Mouse (Mus musculus) forebrain, embryonic 16.5 days (tissue): ENCODE measurements at regions not wholly inside any gene's neighbourhood (a gene's known extent, or its start where the extent isn't known, plus 50 kb on each side); places are given as distances from the start of the nearest gene placed in this dataset.

Source experiments
- ATAC-seq: fragments of 200-750 bp; cut with Nextera tagmentation; 2 replicates; pipeline ENCODE4 v1.8.0; 2017; ENCODE audit warnings: mild to moderate bottlenecking, moderate library complexity
- H3K27ac ChIP-seq: fragments of 300-500 bp; sonication (generic); 2 replicates; pipeline ENCODE4 v1.5.1; 2014; ENCODE audit warnings: low read length, control low read depth
- H3K27me3 ChIP-seq: fragments of 300-500 bp; sonication (generic); replicated peaks from 2 replicates; pipeline ENCODE4 v1.6.1; 2014; ENCODE audit warnings: low read length; ENCODE audit not compliant: control insufficient read depth, insufficient read depth
- H3K36me3 ChIP-seq: fragments of 300-500 bp; sonication (generic); 2 replicates; pipeline ENCODE4 v1.6.1; 2014; ENCODE audit not compliant: control insufficient read depth, insufficient read depth
- H3K4me1 ChIP-seq: fragments of 300-500 bp; sonication (generic); replicated peaks from 2 replicates; pipeline ENCODE4 v1.6.1; 2014; ENCODE audit warnings: low read length; ENCODE audit not compliant: control insufficient read depth, insufficient read depth
- H3K4me2 ChIP-seq: fragments of 300-500 bp; sonication (generic); 2 replicates; pipeline ENCODE4 v1.6.1; 2014; ENCODE audit warnings: mild to moderate bottlenecking, low read length, control low read depth
- H3K4me3 ChIP-seq: fragments of 300-500 bp; sonication (generic); replicated peaks from 2 replicates; pipeline ENCODE4 v1.5.1; 2014; ENCODE audit warnings: mild to moderate bottlenecking, low read length, control low read depth
- H3K9ac ChIP-seq: fragments of 300-500 bp; sonication (generic); replicated peaks from 2 replicates; pipeline ENCODE4 v1.6.1; 2014; ENCODE audit warnings: low read depth, low read length, control low read depth
- H3K9me3 ChIP-seq: fragments of 300-500 bp; sonication (generic); 2 replicates; pipeline ENCODE4 v1.6.1; 2016; ENCODE audit warnings: low read length; ENCODE audit not compliant: control insufficient read depth
- WGBS: fragments of 180-500 bp; shearing (Covaris S2); extraction: QIAGEN DNeasy Blood & Tissue Kit; methylation state at CpG from one replicate; pipeline ENCODE4 v1.1.7; 2014; 5-methylcytosine and 5-hydroxymethylcytosine counted together

GRCm38 (mm10) chr12:16118710-16119109 is 302.0 kb upstream of the Trib2 start:
- Histone ChIP-seq H3K9ac (no peak overlapping the region), H3K27me3 (no peaks in the 10 kb centered on the region), H3K4me3 (no peak overlapping the region), H3K9me3 (no peaks in the 10 kb centered on the region), H3K4me2 (no peak overlapping the region), H3K4me1 (no peaks in the 10 kb centered on the region), H3K36me3 (no peaks in the 10 kb centered on the region), H3K27ac (no peak overlapping the region)
- ATAC-seq, result no peak

DNA sequence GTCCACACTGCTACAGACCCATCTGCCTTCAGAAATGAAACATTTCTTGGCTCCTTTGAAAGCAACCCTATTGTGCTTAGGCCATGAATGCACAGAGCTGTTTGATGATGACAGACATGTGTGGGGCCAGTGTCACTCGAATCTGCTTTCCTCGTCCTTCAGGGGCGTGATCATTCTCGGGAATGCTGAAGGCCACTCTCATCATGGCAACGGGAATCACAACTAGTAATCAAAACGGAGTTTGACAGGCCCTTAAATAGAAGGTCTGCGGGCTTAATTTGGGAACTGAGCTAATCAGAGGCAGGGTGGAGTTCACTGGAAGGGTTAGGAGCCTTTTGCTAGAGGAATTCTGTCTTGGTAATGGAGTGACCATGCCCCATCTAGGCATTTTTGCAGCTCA is 290.2 kb upstream of the Trib2 start:
- H3K4me2 ChIP-seq, result no peak overlapping the region
- no peaks in the 10 kb centered on the region for H3K36me3 ChIP-seq
- no peak overlapping the region for H3K27ac ChIP-seq
- H3K9me3 ChIP-seq, result no peaks in the 10 kb centered on the region
- no peak for ATAC-seq
- no peak overlapping the region for H3K9ac ChIP-seq
- no peaks in the 10 kb centered on the region for H3K27me3 ChIP-seq
- WGBS, result 65% methylated on average over 7 of the region's 7 CpGs
- H3K4me3 ChIP-seq, result no peak overlapping the region
- H3K4me1 ChIP-seq, result no peaks in the 10 kb centered on the region

GRCm38 (mm10) chr12:16098840-16099239 is 282.1 kb upstream of the Trib2 start:
- H3K4me3 ChIP-seq, result no peak overlapping the region
- H3K4me1 ChIP-seq, result no peaks in the 10 kb centered on the region
- H3K27me3 ChIP-seq, result no peaks in the 10 kb centered on the region
- no peak overlapping the region for H3K9ac ChIP-seq
- no peak overlapping the region for H3K4me2 ChIP-seq
- no peaks in the 10 kb centered on the region for H3K9me3 ChIP-seq
- WGBS, result 80% methylated on average over 7 of the region's 7 CpGs
- no peak overlapping the region for H3K27ac ChIP-seq
- H3K36me3 ChIP-seq, result no peaks in the 10 kb centered on the region
- no peak for ATAC-seq

GRCm38 (mm10) chr12:16092643-16093042 is 275.9 kb upstream of the Trib2 start:
- 92% methylated on average over 3 of the region's 3 CpGs for WGBS
- no peaks in the 10 kb centered on the region for H3K27me3 ChIP-seq
- no peaks in the 10 kb centered on the region for H3K9me3 ChIP-seq
- H3K4me2 ChIP-seq, result no peak overlapping the region
- no peak overlapping the region for H3K9ac ChIP-seq
- H3K27ac ChIP-seq, result no peak overlapping the region
- peaks cover 5% of the 10 kb centered on the region; the same call in 1 of the 2 replicates for H3K4me1 ChIP-seq
- H3K4me3 ChIP-seq, result no peak overlapping the region
- H3K36me3 ChIP-seq, result no peaks in the 10 kb centered on the region
- no peak for ATAC-seq

DNA sequence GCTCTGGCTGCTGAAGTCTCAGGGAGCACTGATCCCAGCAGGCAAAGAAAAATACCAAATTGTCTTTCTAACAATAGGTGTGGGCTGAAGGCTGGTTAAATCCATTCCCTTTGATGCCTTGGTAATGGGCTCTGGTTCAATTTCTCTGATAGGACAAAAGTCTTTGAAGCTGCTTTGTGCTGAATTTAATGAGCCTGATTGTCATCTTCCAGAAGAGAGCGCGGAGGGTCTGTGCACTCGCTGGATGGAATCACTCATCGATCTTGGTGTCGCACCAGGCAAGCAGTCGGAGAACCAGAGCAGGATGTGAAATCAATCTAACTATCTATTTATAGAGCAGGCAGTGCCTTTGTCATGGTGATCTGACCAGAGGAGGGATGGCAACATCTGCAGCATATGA is 274.6 kb upstream of the Trib2 start:
- peak; percentile 31; the same call in 1 of the 2 replicates for ATAC-seq
- Histone ChIP-seq H3K36me3 (no peaks in the 10 kb centered on the region), H3K27ac (no peak overlapping the region), H3K9ac (no peak overlapping the region), H3K9me3 (no peaks in the 10 kb centered on the region), H3K4me1 (peaks cover 5% of the 10 kb centered on the region; the same call in 1 of the 2 replicates), H3K4me3 (no peak overlapping the region), H3K27me3 (no peaks in the 10 kb centered on the region), H3K4me2 (no peak overlapping the region)
- WGBS, result 3% methylated on average over 6 of the region's 6 CpGs

GRCm38 (mm10) chr12:16083176-16083575 is 266.5 kb upstream of the Trib2 start:
- ATAC-seq, result no peak
- no peak overlapping the region for H3K9ac ChIP-seq
- no peak overlapping the region for H3K4me3 ChIP-seq
- no peaks in the 10 kb centered on the region for H3K9me3 ChIP-seq
- no peaks in the 10 kb centered on the region for H3K36me3 ChIP-seq
- 7% methylated on average over 1 of the region's 1 CpGs for WGBS
- no peak overlapping the region for H3K27ac ChIP-seq
- H3K4me1 ChIP-seq, result no peaks in the 10 kb centered on the region
- no peaks in the 10 kb centered on the region for H3K27me3 ChIP-seq
- no peak overlapping the region for H3K4me2 ChIP-seq

GRCm38 (mm10) chr12:16077215-16077614 is 260.5 kb upstream of the Trib2 start:
- no peak overlapping the region for H3K4me2 ChIP-seq
- H3K36me3 ChIP-seq, result no peaks in the 10 kb centered on the region
- no peak for ATAC-seq
- H3K9me3 ChIP-seq, result no peaks in the 10 kb centered on the region
- no peak overlapping the region for H3K9ac ChIP-seq
- no peaks in the 10 kb centered on the region for H3K27me3 ChIP-seq
- H3K4me3 ChIP-seq, result no peak overlapping the region
- WGBS, result 82% methylated on average over 1 of the region's 1 CpGs
- no peak overlapping the region for H3K27ac ChIP-seq
- H3K4me1 ChIP-seq, result no peaks in the 10 kb centered on the region

GRCm38 (mm10) chr12:16075962-16076361 is 259.2 kb upstream of the Trib2 start:
- no peaks in the 10 kb centered on the region for H3K9me3 ChIP-seq
- no peak for ATAC-seq
- no peak overlapping the region for H3K4me2 ChIP-seq
- H3K4me3 ChIP-seq, result no peak overlapping the region
- no peaks in the 10 kb centered on the region for H3K27me3 ChIP-seq
- WGBS, result 77% methylated on average over 2 of the region's 2 CpGs
- no peaks in the 10 kb centered on the region for H3K4me1 ChIP-seq
- H3K27ac ChIP-seq, result no peak overlapping the region
- H3K9ac ChIP-seq, result no peak overlapping the region
- no peaks in the 10 kb centered on the region for H3K36me3 ChIP-seq

DNA sequence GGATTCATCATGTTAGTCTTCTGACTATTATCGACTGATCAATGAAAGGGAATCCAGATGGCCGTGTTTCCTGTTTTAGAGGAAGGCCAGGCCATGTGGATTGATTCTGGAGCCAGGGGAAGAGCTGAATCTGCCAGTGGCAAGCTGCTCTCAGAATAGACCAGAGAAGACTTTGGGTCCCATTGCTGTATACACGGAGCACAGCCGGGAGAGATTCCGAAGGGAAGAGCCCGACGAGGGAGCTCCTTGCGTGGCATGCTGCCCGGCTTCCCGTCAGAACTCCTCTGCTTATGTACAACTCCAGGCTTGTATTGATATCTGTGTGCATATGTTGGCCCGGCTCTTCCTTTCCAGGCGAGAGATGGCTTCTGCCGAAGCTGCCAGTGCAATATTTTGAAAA is 252.2 kb upstream of the Trib2 start:
- peak; percentile 90 for ATAC-seq
- Histone ChIP-seq H3K36me3 (no peaks in the 10 kb centered on the region), H3K9ac (no peak overlapping the region), H3K27me3 (no peaks in the 10 kb centered on the region), H3K4me2 (no peak overlapping the region), H3K4me1 (no peaks in the 10 kb centered on the region), H3K4me3 (no peak overlapping the region), H3K27ac (no peak overlapping the region), H3K9me3 (no peaks in the 10 kb centered on the region)
- 79% methylated on average over 13 of the region's 13 CpGs for WGBS

DNA sequence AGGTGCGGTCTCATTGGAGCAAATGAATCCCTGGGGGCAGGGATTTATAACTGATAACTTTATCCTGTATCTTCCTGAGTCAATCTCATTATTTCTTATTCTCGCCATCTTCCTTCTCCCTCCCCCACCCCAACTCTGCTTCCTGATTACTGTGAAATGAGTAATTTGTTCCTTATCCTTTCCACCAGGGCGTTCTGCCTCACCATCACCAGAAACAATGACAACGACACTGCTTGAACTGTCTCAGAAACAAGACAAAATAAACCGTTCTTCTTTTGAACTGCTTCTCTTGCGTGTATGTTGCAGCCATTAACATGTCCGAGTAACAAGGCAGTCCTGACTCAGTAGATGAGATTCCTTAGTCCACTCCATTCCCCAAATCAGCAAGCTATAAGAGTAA is 246.0 kb upstream of the Trib2 start:
- no peaks in the 10 kb centered on the region for H3K27me3 ChIP-seq
- H3K27ac ChIP-seq, result no peak overlapping the region
- no peaks in the 10 kb centered on the region for H3K9me3 ChIP-seq
- H3K36me3 ChIP-seq, result no peaks in the 10 kb centered on the region
- H3K4me1 ChIP-seq, result no peaks in the 10 kb centered on the region
- H3K4me2 ChIP-seq, result no peak overlapping the region
- ATAC-seq, result no peak
- WGBS, result 91% methylated on average over 7 of the region's 7 CpGs
- H3K4me3 ChIP-seq, result no peak overlapping the region
- H3K9ac ChIP-seq, result no peak overlapping the region
